Mouse (Mus musculus): ENCODE results near the gene Slc22a8. TPM values are rescaled to one million over a fixed set of nuclear protein-coding genes. Genes with fewer than 3 reads are reported as not detected.

Slc22a8 gene
- polyA plus RNA-seq, 1 experiment from 2014 or later: 0.04 TPM

DNA sequence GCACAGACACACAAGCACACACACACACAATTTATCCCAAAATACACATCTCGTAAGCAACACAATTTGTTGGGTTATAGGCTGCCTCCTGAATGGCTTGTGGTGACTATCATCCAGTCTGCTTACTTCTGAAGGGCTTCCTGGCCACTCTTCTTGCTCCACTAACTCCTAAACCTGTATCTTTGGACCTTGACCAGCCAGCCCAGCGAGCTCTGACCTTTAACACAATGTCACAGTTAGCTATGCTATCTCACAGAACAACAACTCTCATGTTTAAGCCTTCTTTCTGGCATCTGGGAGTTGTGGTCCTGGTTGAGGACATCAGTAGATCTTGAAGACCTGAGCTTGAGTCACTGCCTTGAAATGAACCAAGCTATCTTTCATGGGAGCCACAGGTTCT lies 8.2 kb downstream of the Slc22a8 start:
- Histone ChIP-seq H3K27me3 (replicated peaks) (no peaks in the 10 kb centered on the region), H3K4me2 (no peak overlapping the region), H3K27ac (replicated peaks) (no peak overlapping the region), H3K9ac (no peak overlapping the region), H3K4me3 (no peak overlapping the region), H3K36me3 (no peaks in the 10 kb centered on the region), H3K9me3 (no peaks in the 10 kb centered on the region), H3K4me1 (peaks cover 36% of the 10 kb centered on the region)
- 86% methylated on average over 2 of the region's 2 CpGs for WGBS
- no peak for ATAC-seq (ENCODE audit: extremely low read depth, insufficient number of reproducible peaks, low FRiP score, low TSS enrichment)

DNA sequence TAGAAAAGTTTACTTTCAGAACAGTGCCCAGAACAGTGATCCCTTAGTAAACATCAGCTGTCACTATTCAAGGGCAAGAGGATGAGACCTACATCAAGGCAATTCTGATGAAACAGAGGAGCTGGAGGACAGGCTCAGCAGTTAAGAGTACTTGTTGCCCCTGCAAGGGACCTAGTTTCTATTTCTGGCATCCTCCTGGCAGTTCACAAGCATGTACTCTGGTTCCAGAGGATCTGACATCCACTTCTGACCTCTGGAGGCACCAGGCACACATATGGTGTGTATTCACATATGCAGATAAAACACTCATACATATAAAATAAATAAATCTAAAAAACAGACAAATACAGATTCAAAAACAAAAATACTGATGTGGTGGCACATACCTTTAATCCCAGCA lies 10.9 kb downstream of the Slc22a8 start:
- Histone ChIP-seq H3K9me3 (no peaks in the 10 kb centered on the region), H3K36me3 (no peaks in the 10 kb centered on the region), H3K27me3 (replicated peaks) (no peaks in the 10 kb centered on the region), H3K4me1 (peaks cover 27% of the 10 kb centered on the region), H3K27ac (replicated peaks) (peak overlapping the region; percentile 54), H3K9ac (no peak overlapping the region), H3K4me3 (no peak overlapping the region), H3K4me2 (no peak overlapping the region)
- ATAC-seq (ENCODE audit: extremely low read depth, insufficient number of reproducible peaks, low FRiP score, low TSS enrichment): no peak

DNA sequence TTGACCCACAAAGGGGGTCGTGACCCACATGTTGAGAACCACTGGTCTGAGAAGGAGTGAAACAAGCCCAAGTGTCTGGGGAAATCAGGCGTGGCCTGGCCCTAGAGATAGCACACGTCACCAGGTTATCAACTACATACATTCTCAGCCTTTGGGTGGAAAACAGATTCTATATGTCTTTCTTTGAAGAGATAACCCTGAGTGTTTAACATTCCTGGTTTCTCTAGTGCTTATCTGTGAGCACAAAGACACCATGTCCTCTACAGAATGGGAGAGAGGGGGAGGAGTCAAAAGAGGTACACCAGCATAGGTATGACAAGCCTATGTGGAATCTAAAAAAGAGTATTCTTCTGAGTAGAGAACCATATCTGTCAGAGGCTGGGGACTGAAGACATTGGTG lies 11.9 kb downstream of the Slc22a8 start:
- Histone ChIP-seq H3K4me1 (peaks cover 27% of the 10 kb centered on the region), H3K4me3 (no peak overlapping the region), H3K9me3 (no peaks in the 10 kb centered on the region), H3K27me3 (replicated peaks) (no peaks in the 10 kb centered on the region), H3K36me3 (no peaks in the 10 kb centered on the region), H3K9ac (no peak overlapping the region), H3K27ac (replicated peaks) (no peak overlapping the region), H3K4me2 (no peak overlapping the region)
- peak; percentile 34 for ATAC-seq (ENCODE audit: extremely low read depth, insufficient number of reproducible peaks, low FRiP score, low TSS enrichment)
- 30% methylated on average over 3 of the region's 3 CpGs for WGBS

GRCm38 (mm10) chr19:8604536-8605240 lies 13.6 kb downstream of the Slc22a8 start:
- no peak overlapping the region for H3K27ac ChIP-seq (replicated peaks)
- peaks cover 27% of the 10 kb centered on the region for H3K4me1 ChIP-seq
- H3K4me3 ChIP-seq: no peak overlapping the region
- ATAC-seq (ENCODE audit: extremely low read depth, insufficient number of reproducible peaks, low FRiP score, low TSS enrichment): no peak
- H3K9ac ChIP-seq: no peak overlapping the region
- no peaks in the 10 kb centered on the region for H3K9me3 ChIP-seq
- no peaks in the 10 kb centered on the region for H3K36me3 ChIP-seq
- H3K4me2 ChIP-seq: no peak overlapping the region
- 0 out of 2 replicates have a peak, but pooled peaks cover 4% of the 10 kb centered on the region for H3K27me3 ChIP-seq (replicated peaks)
- WGBS: 88% methylated on average over 8 of the region's 8 CpGs

DNA sequence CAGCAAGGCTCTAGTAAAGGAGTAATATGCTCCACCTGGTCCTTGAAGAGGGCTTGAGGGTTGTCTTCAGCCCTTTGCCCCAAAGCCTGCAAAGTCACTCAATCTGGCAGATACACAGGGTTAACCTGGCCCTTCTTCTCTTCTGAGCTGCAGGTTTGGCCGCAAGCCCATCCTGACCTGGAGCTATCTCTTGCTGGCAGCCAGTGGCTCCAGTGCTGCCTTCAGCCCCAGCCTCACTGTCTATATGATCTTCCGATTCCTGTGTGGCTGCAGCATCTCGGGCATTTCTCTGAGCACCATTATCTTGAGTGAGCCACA lies 14.1 kb downstream of the Slc22a8 start:
- Histone ChIP-seq H3K9ac (no peak overlapping the region), H3K4me3 (no peak overlapping the region), H3K9me3 (no peaks in the 10 kb centered on the region), H3K27me3 (replicated peaks) (0 out of 2 replicates have a peak, but pooled peaks cover 4% of the 10 kb centered on the region), H3K27ac (replicated peaks) (no peak overlapping the region), H3K4me1 (peaks cover 27% of the 10 kb centered on the region), H3K4me2 (no peak overlapping the region), H3K36me3 (no peaks in the 10 kb centered on the region)
- WGBS: 69% methylated on average over 3 of the region's 3 CpGs
- no peak for ATAC-seq (ENCODE audit: extremely low read depth, insufficient number of reproducible peaks, low FRiP score, low TSS enrichment)

- Histone ChIP-seq H3K27me3 (replicated peaks) (peaks cover 13% of the 10 kb centered on the region; the same call in 1 of the 2 replicates), H3K36me3 (no peaks in the 10 kb centered on the region), H3K4me2 (no peak overlapping the region), H3K27ac (replicated peaks) (no peak overlapping the region), H3K9me3 (no peaks in the 10 kb centered on the region), H3K9ac (no peak overlapping the region), H3K4me3 (no peak overlapping the region), H3K4me1 (no peaks in the 10 kb centered on the region)
- no peak for ATAC-seq (ENCODE audit: extremely low read depth, insufficient number of reproducible peaks, low FRiP score, low TSS enrichment)
- 76% methylated on average over 8 of the region's 8 CpGs for WGBS
Measured at GRCm38 (mm10) chr19:8611358-8612123, 20.5 kb downstream of the Slc22a8 start.

DNA sequence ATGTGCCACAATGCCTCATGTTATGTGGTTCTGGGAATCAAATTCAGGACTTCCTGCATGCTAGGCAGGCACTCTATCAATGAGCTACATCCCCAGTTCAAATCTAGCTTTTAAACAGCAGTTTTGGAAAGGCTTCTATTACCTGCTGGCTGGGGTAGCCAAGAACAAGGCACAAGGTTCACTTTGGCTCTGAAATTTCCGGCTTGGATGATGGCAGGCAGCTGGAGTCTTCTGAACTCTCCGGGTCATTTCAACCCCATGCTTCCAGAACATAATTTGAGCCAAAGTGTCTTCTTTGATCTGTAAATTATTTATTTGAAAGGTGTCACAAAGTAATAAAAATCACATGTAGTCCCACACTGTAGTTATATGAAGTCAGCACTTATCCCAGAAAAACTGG lies 22.1 kb downstream of the Slc22a8 start:
- Histone ChIP-seq H3K27ac (replicated peaks) (no peak overlapping the region), H3K9me3 (no peaks in the 10 kb centered on the region), H3K4me1 (no peaks in the 10 kb centered on the region), H3K36me3 (no peaks in the 10 kb centered on the region), H3K4me2 (no peak overlapping the region), H3K9ac (no peak overlapping the region), H3K4me3 (no peak overlapping the region), H3K27me3 (replicated peaks) (peaks cover 13% of the 10 kb centered on the region)
- WGBS: 80% methylated on average over 2 of the region's 2 CpGs
- ATAC-seq (ENCODE audit: extremely low read depth, insufficient number of reproducible peaks, low FRiP score, low TSS enrichment): no peak

DNA sequence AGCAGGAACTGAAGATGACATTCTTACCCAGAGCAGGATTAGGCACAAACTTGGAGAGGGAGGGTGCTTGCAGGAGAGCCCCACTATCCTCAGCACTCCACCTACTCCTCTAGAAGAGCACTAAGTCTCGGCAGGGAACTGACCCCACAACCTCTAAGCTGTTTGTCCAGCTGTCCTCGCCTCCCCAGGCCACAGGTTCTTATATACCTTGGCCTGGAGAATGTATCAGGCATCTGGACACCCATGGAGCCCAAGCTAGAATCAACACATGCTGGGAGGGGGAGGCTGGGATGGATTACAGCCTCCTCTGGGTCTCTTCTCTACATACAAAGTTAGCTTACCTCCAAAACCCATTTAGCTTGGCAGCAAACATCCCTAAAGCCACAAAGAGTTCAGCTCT lies 23.3 kb downstream of the Slc22a8 start:
- Histone ChIP-seq H3K4me2 (no peak overlapping the region), H3K27ac (replicated peaks) (no peak overlapping the region), H3K27me3 (replicated peaks) (peaks cover 13% of the 10 kb centered on the region), H3K4me1 (no peaks in the 10 kb centered on the region), H3K9me3 (no peaks in the 10 kb centered on the region), H3K9ac (no peak overlapping the region), H3K36me3 (no peaks in the 10 kb centered on the region), H3K4me3 (no peak overlapping the region)
- WGBS: 38% methylated on average over 2 of the region's 2 CpGs
- no peak for ATAC-seq (ENCODE audit: extremely low read depth, insufficient number of reproducible peaks, low FRiP score, low TSS enrichment)

GRCm38 (mm10) chr19:8616314-8616713 lies 25.3 kb downstream of the Slc22a8 start:
- peaks cover 10% of the 10 kb centered on the region for H3K27me3 ChIP-seq (replicated peaks)
- H3K27ac ChIP-seq (replicated peaks): no peak overlapping the region
- ATAC-seq (ENCODE audit: extremely low read depth, insufficient number of reproducible peaks, low FRiP score, low TSS enrichment): no peak
- no peak overlapping the region for H3K9ac ChIP-seq
- no peaks in the 10 kb centered on the region for H3K36me3 ChIP-seq
- H3K4me2 ChIP-seq: no peak overlapping the region
- no peaks in the 10 kb centered on the region for H3K9me3 ChIP-seq
- no peaks in the 10 kb centered on the region for H3K4me1 ChIP-seq
- 54% methylated on average over 4 of the region's 4 CpGs for WGBS
- no peak overlapping the region for H3K4me3 ChIP-seq

- Histone ChIP-seq H3K27ac (replicated peaks) (no peak within 1 kb of the TSS), H3K4me1 (no peaks in the 10 kb centered on the region), H3K9me3 (no peaks in the 10 kb centered on the region), H3K36me3 (no peaks in the 10 kb centered on the region), H3K9ac (no peak within 1 kb of the TSS), H3K4me3 (no peak within 1 kb of the TSS), H3K4me2 (no peak within 1 kb of the TSS), H3K27me3 (replicated peaks) (peaks cover 6% of the 10 kb centered on the region)
- no peak for ATAC-seq (ENCODE audit: extremely low read depth, insufficient number of reproducible peaks, low FRiP score, low TSS enrichment)
- 24% methylated on average over 7 of the region's 7 CpGs for WGBS
Measured at GRCm38 (mm10) chr19:8617904-8618303, 26.9 kb downstream of the Slc22a8 start, which contains the start of gene Slc22a6. TSS of gene Slc22a6 (plus strand) at chr19:8618039.

- no peak overlapping the region for H3K27ac ChIP-seq (replicated peaks)
- H3K9ac ChIP-seq: no peak overlapping the region
- no peak for ATAC-seq (ENCODE audit: extremely low read depth, insufficient number of reproducible peaks, low FRiP score, low TSS enrichment)
- H3K4me3 ChIP-seq: no peak overlapping the region
- peaks cover 7% of the 10 kb centered on the region; the same call in 1 of the 2 replicates for H3K27me3 ChIP-seq (replicated peaks)
- WGBS: 88% methylated on average over 7 of the region's 7 CpGs
- H3K4me2 ChIP-seq: no peak overlapping the region
- no peaks in the 10 kb centered on the region for H3K4me1 ChIP-seq
- no peaks in the 10 kb centered on the region for H3K9me3 ChIP-seq
- H3K36me3 ChIP-seq: no peaks in the 10 kb centered on the region
Measured at GRCm38 (mm10) chr19:8621098-8621497, 30.0 kb downstream of the Slc22a8 start.

- Histone ChIP-seq H3K27me3 (replicated peaks) (peaks cover 7% of the 10 kb centered on the region; the same call in 1 of the 2 replicates), H3K4me3 (no peak overlapping the region), H3K27ac (replicated peaks) (no peak overlapping the region), H3K9ac (no peak overlapping the region), H3K4me2 (no peak overlapping the region), H3K36me3 (no peaks in the 10 kb centered on the region), H3K9me3 (peaks cover 3% of the 10 kb centered on the region; the same call in 1 of the 2 replicates), H3K4me1 (no peaks in the 10 kb centered on the region)
- 65% methylated on average over 2 of the region's 2 CpGs for WGBS
- ATAC-seq (ENCODE audit: extremely low read depth, insufficient number of reproducible peaks, low FRiP score, low TSS enrichment): no peak
Measured at GRCm38 (mm10) chr19:8630249-8630648, 39.2 kb downstream of the Slc22a8 start.
